In genomic region chr2:160744040-160744822, GRCm38 (mm10) we compare ENCODE assay signal across 7 mouse cellular contexts. TPM values are rescaled to one million over a fixed set of nuclear protein-coding genes. Genes with fewer than 3 reads are reported as not detected.
DNase-seq lines count a peak whose midpoint lies in the region.

No protein-coding gene starts in this region.

- peak; percentile 49 to 51 for DNase-seq in right cerebral cortex, adult 2 months (ENCODE audit: low spot score in 2 of 2)
- no peak for DNase-seq in right cerebral cortex, postnatal 36 days (ENCODE audit: low spot score in 2 of 2)
- DNase-seq in adrenal gland, adult 8-10 months = peak; percentile 87
- peak; percentile 46 for DNase-seq in fibroblast of lung, adult 2 months (ENCODE audit: low read depth)
- peak; percentile 65 for DNase-seq in induced T-regulatory cell, adult 2 months (ENCODE audit: low read depth)
- DNase-seq in lung, postnatal 4 days = peak; percentile 76 to 83
- peak; percentile 67 to 85 for DNase-seq in spleen, postnatal 4 days (ENCODE audit: low spot score in 2 of 2)

RNA-seq across cellular contexts. Expression of gene Plcg1, which starts 13.1 kb away (rescaled TPM):
- total RNA-seq in adrenal gland, adult 8-10 months (2022) = 10 to 100 TPM; 57.8 to 92.9 (median 81.0) TPM

Comparison
In these comparisons a context has a peak if more than half of its experiments do, and no peak if none do; other contexts are left out.
1. DNase-seq: peak in right cerebral cortex, adult 2 months (2 of 2), adrenal gland, adult 8-10 months (single experiment), fibroblast of lung, adult 2 months (single experiment), induced T-regulatory cell, adult 2 months (single experiment), lung, postnatal 4 days (2 of 2) and spleen, postnatal 4 days (2 of 2); none in right cerebral cortex, postnatal 36 days (0 of 2).